Mouse (Mus musculus): ENCODE measurements around the gene Slfn2. TPM values are rescaled to one million over a fixed set of nuclear protein-coding genes. Genes with fewer than 3 reads are reported as not detected.

The Slfn2 gene
- polyA plus RNA-seq, 1 experiment from 2014 or later: 2.6 TPM

- Histone ChIP-seq H3K9ac (no peak overlapping the region), H3K9me3 (replicated peaks) (no peaks in the 10 kb centered on the region), H3K4me2 (no peak overlapping the region), H3K4me3 (no peak overlapping the region), H3K27ac (ENCODE audit: poor library complexity, severe bottlenecking) (peak overlapping the region; percentile 78), H3K36me3 (no peaks in the 10 kb centered on the region), H3K27me3 (replicated peaks) (no peaks in the 10 kb centered on the region), H3K4me1 (replicated peaks) (peaks cover 16% of the 10 kb centered on the region)
- WGBS: 42% methylated on average over 3 of the region's 3 CpGs
- ATAC-seq (ENCODE audit: insufficient number of reproducible peaks, low FRiP score): peak; percentile 77; the same call in 1 of the 2 replicates
These were observed 13.0 kb downstream of the Slfn2 start for GRCm38 (mm10) chr11:83077714-83078422.

- H3K9me3 ChIP-seq (replicated peaks): peaks cover 6% of the 10 kb centered on the region; the same call in 1 of the 2 replicates
- H3K4me2 ChIP-seq: no peak overlapping the region
- H3K4me3 ChIP-seq: no peak overlapping the region
- H3K27me3 ChIP-seq (replicated peaks): no peaks in the 10 kb centered on the region
- H3K36me3 ChIP-seq: no peaks in the 10 kb centered on the region
- no peak overlapping the region for H3K9ac ChIP-seq
- no peak for ATAC-seq (ENCODE audit: insufficient number of reproducible peaks, low FRiP score)
- 81% methylated on average over 5 of the region's 5 CpGs for WGBS
- peak overlapping the region; percentile 59; the same call in 1 of the 2 replicates for H3K27ac ChIP-seq (ENCODE audit: poor library complexity, severe bottlenecking)
- peaks cover 16% of the 10 kb centered on the region for H3K4me1 ChIP-seq (replicated peaks)
These were observed 13.7 kb downstream of the Slfn2 start for GRCm38 (mm10) chr11:83078423-83079140.

GRCm38 (mm10) chr11:83079487-83080199 lies 14.7 kb downstream of the Slfn2 start:
- no peak for ATAC-seq (ENCODE audit: insufficient number of reproducible peaks, low FRiP score)
- H3K27ac ChIP-seq (ENCODE audit: poor library complexity, severe bottlenecking): peak overlapping the region; percentile 12; the same call in 1 of the 2 replicates
- H3K4me1 ChIP-seq (replicated peaks): peaks cover 16% of the 10 kb centered on the region
- no peak overlapping the region for H3K4me3 ChIP-seq
- peaks cover 7% of the 10 kb centered on the region; the same call in 1 of the 2 replicates for H3K9me3 ChIP-seq (replicated peaks)
- H3K4me2 ChIP-seq: no peak overlapping the region
- no peak overlapping the region for H3K9ac ChIP-seq
- no peaks in the 10 kb centered on the region for H3K27me3 ChIP-seq (replicated peaks)
- WGBS: 39% methylated on average over 9 of the region's 9 CpGs
- H3K36me3 ChIP-seq: no peaks in the 10 kb centered on the region

GRCm38 (mm10) chr11:83082741-83083473 lies 18.0 kb downstream of the Slfn2 start:
- Histone ChIP-seq H3K9ac (no peak overlapping the region), H3K27ac (ENCODE audit: poor library complexity, severe bottlenecking) (no peak overlapping the region), H3K4me3 (no peak overlapping the region), H3K27me3 (replicated peaks) (no peaks in the 10 kb centered on the region), H3K36me3 (no peaks in the 10 kb centered on the region), H3K9me3 (replicated peaks) (peaks cover 10% of the 10 kb centered on the region; the same call in 1 of the 2 replicates), H3K4me1 (replicated peaks) (peaks cover 16% of the 10 kb centered on the region), H3K4me2 (no peak overlapping the region)
- WGBS: 74% methylated on average over 7 of the region's 7 CpGs
- ATAC-seq (ENCODE audit: insufficient number of reproducible peaks, low FRiP score): no peak

GRCm38 (mm10) chr11:83084161-83084560 lies 19.2 kb downstream of the Slfn2 start:
- 78% methylated on average over 2 of the region's 2 CpGs for WGBS
- no peak for ATAC-seq (ENCODE audit: insufficient number of reproducible peaks, low FRiP score)
- no peak overlapping the region for H3K27ac ChIP-seq (ENCODE audit: poor library complexity, severe bottlenecking)

GRCm38 (mm10) chr11:83084761-83085160 lies 19.8 kb downstream of the Slfn2 start:
- Histone ChIP-seq H3K4me2 (no peak overlapping the region), H3K9me3 (replicated peaks) (peaks cover 10% of the 10 kb centered on the region; the same call in 1 of the 2 replicates), H3K4me3 (no peak overlapping the region), H3K4me1 (replicated peaks) (peaks cover 8% of the 10 kb centered on the region), H3K9ac (no peak overlapping the region), H3K36me3 (no peaks in the 10 kb centered on the region), H3K27me3 (replicated peaks) (no peaks in the 10 kb centered on the region), H3K27ac (ENCODE audit: poor library complexity, severe bottlenecking) (no peak overlapping the region)
- no peak for ATAC-seq (ENCODE audit: insufficient number of reproducible peaks, low FRiP score)
- WGBS: 82% methylated on average over 10 of the region's 10 CpGs

More at GRCm38 (mm10) chr11:83084161-83084560, 19.2 kb downstream of the Slfn2 start:
- H3K9me3 ChIP-seq (replicated peaks): peaks cover 10% of the 10 kb centered on the region; the same call in 1 of the 2 replicates
- H3K4me1 ChIP-seq (replicated peaks): peaks cover 14% of the 10 kb centered on the region
- H3K36me3 ChIP-seq: no peaks in the 10 kb centered on the region
- H3K4me3 ChIP-seq: no peak overlapping the region
- no peak overlapping the region for H3K9ac ChIP-seq
- H3K27me3 ChIP-seq (replicated peaks): no peaks in the 10 kb centered on the region
- no peak overlapping the region for H3K4me2 ChIP-seq

GRCm38 (mm10) chr11:83115138-83115537 lies 50.2 kb downstream of the Slfn2 start:
- no peak overlapping the region for H3K9ac ChIP-seq
- H3K27me3 ChIP-seq (replicated peaks): no peaks in the 10 kb centered on the region
- H3K4me1 ChIP-seq (replicated peaks): no peaks in the 10 kb centered on the region
- H3K36me3 ChIP-seq: no peaks in the 10 kb centered on the region
- ATAC-seq (ENCODE audit: insufficient number of reproducible peaks, low FRiP score): no peak
- H3K9me3 ChIP-seq (replicated peaks): no peaks in the 10 kb centered on the region
- no peak overlapping the region for H3K4me3 ChIP-seq
- no peak overlapping the region for H3K4me2 ChIP-seq
- WGBS: 23% methylated on average over 2 of the region's 2 CpGs
- H3K27ac ChIP-seq (ENCODE audit: poor library complexity, severe bottlenecking): no peak overlapping the region

- H3K9ac ChIP-seq: no peak within 1 kb of the TSS
- H3K36me3 ChIP-seq: no peaks in the 10 kb centered on the region
- no peak within 1 kb of the TSS for H3K4me2 ChIP-seq
- 82% methylated on average over 13 of the region's 13 CpGs for WGBS
- ATAC-seq (ENCODE audit: insufficient number of reproducible peaks, low FRiP score): no peak
- H3K4me3 ChIP-seq: no peak within 1 kb of the TSS
- no peaks in the 10 kb centered on the region for H3K4me1 ChIP-seq (replicated peaks)
- H3K27me3 ChIP-seq (replicated peaks): no peaks in the 10 kb centered on the region
- H3K27ac ChIP-seq (ENCODE audit: poor library complexity, severe bottlenecking): no peak within 1 kb of the TSS
- H3K9me3 ChIP-seq (replicated peaks): no peaks in the 10 kb centered on the region
These were observed 51.8 kb downstream of the Slfn2 start, which contains the start of gene Slfn1 for GRCm38 (mm10) chr11:83116597-83117227. Gene Slfn1 (plus strand): TSS chr11:83116849.

- 48% methylated on average over 3 of the region's 3 CpGs for WGBS
- no peaks in the 10 kb centered on the region for H3K36me3 ChIP-seq
- no peaks in the 10 kb centered on the region for H3K9me3 ChIP-seq (replicated peaks)
- no peaks in the 10 kb centered on the region for H3K27me3 ChIP-seq (replicated peaks)
- ATAC-seq (ENCODE audit: insufficient number of reproducible peaks, low FRiP score): no peak
- no peak overlapping the region for H3K27ac ChIP-seq (ENCODE audit: poor library complexity, severe bottlenecking)
- no peak overlapping the region for H3K4me3 ChIP-seq
- no peak overlapping the region for H3K9ac ChIP-seq
- no peak overlapping the region for H3K4me2 ChIP-seq
- H3K4me1 ChIP-seq (replicated peaks): no peaks in the 10 kb centered on the region
These were observed 53.1 kb downstream of the Slfn2 start for GRCm38 (mm10) chr11:83118056-83118455.

All from heart, embryonic 12.5 days (tissue).